Mouse (Mus musculus) embryonic stem cell, embryonic (primary cell): Measurements from ENCODE around the gene Dph3.

Source experiments
- CTCF ChIA-PET, 4 experiments: fragments of 300-600 bp in 2 of 4; fragments of 350-600 bp in 2 of 4; sonication (Branson Sonifier 250); formaldehyde crosslinking; loops; one replicate each; lab custom pipeline; 2022; ENCODE audit warnings: inconsistent platforms in 2 of 4; lab: Charles Lee
- POLR2A ChIA-PET, 4 experiments: fragments of 300-600 bp in 2 of 4; fragments of 350-600 bp in 2 of 4; sonication (Branson Sonifier 250); formaldehyde crosslinking; loops; one replicate each; lab custom pipeline; 2022; ENCODE audit warnings: antibody characterized with exemption in 4 of 4, inconsistent platforms in 1 of 4; lab: Charles Lee

Gene Dph3

GRCm38 (mm10) chr14:32056675-32057074 lies 28.9 kb downstream of the Dph3 start:
- ChIA-PET POLR2A (interaction anchor here in 2 of 4 experiments (0.7 to 1.2 kb wide), 8 partner anchors 9 to 415 kb away, joined by 3 to 4 read pairs (median 3); partner anchors contain the start of genes Dph3 (in 1 of the 2), Hacl1 (in 1 of the 2) and Oxnad1 (in 1 of the 2)), CTCF (interaction anchor here (0.6 to 1.4 kb wide), 31 partner anchors 8 to 661 kb away, joined by 3 to 19 read pairs (median 3); partner anchors contain the start of gene Galnt15 (in 2 of the 4))

GRCm38 (mm10) chr14:32055781-32056180 lies 29.7 kb downstream of the Dph3 start:
- POLR2A ChIA-PET: interaction anchor here in 2 of 4 experiments (0.8 to 1.2 kb wide), 3 partner anchors 32 to 275 kb away, joined by 3 read pairs; no protein-coding TSS in a partner anchor
- CTCF ChIA-PET: interaction anchor here (0.7 to 1.4 kb wide), 16 partner anchors 9 to 444 kb away, joined by 3 to 19 read pairs (median 4); no protein-coding TSS in a partner anchor

GRCm38 (mm10) chr14:32054788-32055187 lies 30.7 kb downstream of the Dph3 start:
- ChIA-PET POLR2A (interaction anchor here in 3 of 4 experiments (0.6 to 1.5 kb wide), 8 partner anchors 9 to 392 kb away, joined by 3 to 5 read pairs (median 3); no protein-coding TSS in a partner anchor), CTCF (interaction anchor here in 1 of 4 experiments (0.6 kb wide), 1 partner anchor 431 kb away, joined by 4 read pairs; no protein-coding TSS in a partner anchor)

- ChIA-PET POLR2A (interaction anchor here in 2 of 4 experiments (0.8 to 1.5 kb wide), 5 partner anchors 8 to 391 kb away, joined by 3 to 5 read pairs (median 4); no protein-coding TSS in a partner anchor), CTCF (no interaction called here)
These were observed 31.6 kb downstream of the Dph3 start for GRCm38 (mm10) chr14:32053895-32054294.

- POLR2A ChIA-PET: interaction anchor here in 1 of 4 experiments (1.4 kb wide), 1 partner anchor 25 kb away, joined by 3 read pairs; no protein-coding TSS in a partner anchor
- CTCF ChIA-PET: no interaction called here
These were observed 35.4 kb downstream of the Dph3 start for GRCm38 (mm10) chr14:32050171-32050570.

GRCm38 (mm10) chr14:32046357-32046756 lies 39.2 kb downstream of the Dph3 start:
- ChIA-PET CTCF (interaction anchor here (0.6 to 1.4 kb wide), 5 partner anchors 10 to 245 kb away, joined by 3 to 8 read pairs (median 4); no protein-coding TSS in a partner anchor), POLR2A (interaction anchor here in 3 of 4 experiments (0.6 to 1.1 kb wide), 4 partner anchors 8 to 109 kb away, joined by 3 read pairs; partner anchors contain the start of gene Oxnad1 (in 1 of the 3))

- ChIA-PET POLR2A (no interaction called here), CTCF (no interaction called here)
These were observed 43.4 kb downstream of the Dph3 start for GRCm38 (mm10) chr14:32042108-32042507.

- CTCF ChIA-PET: interaction anchor here in 1 of 4 experiments (1.6 kb wide), 1 partner anchor 83 kb away, joined by 6 read pairs; no protein-coding TSS in a partner anchor
These were observed 47.8 kb downstream of the Dph3 start for GRCm38 (mm10) chr14:32037661-32038252.

GRCm38 (mm10) chr14:32036482-32036881 lies 49.0 kb downstream of the Dph3 start:
- ChIA-PET POLR2A (no interaction called here), CTCF (interaction anchor here in 1 of 4 experiments (1.2 kb wide), 1 partner anchor 20 kb away, joined by 4 read pairs; no protein-coding TSS in a partner anchor)

More at GRCm38 (mm10) chr14:32037661-32038252, 47.8 kb downstream of the Dph3 start:
- POLR2A ChIA-PET: interaction anchor here in 2 of 4 experiments (0.7 kb wide), 2 partner anchors 610 to 1041 kb away, joined by 3 to 6 read pairs; no protein-coding TSS in a partner anchor

GRCm38 (mm10) chr14:32032522-32032921 lies 53.0 kb downstream of the Dph3 start:
- ChIA-PET CTCF (no interaction called here), POLR2A (interaction anchor here in 1 of 4 experiments (1.4 kb wide), 1 partner anchor 53 kb away, joined by 3 read pairs; the partner anchor contains the start of genes Dph3 and Oxnad1)
